8 mouse cellular contexts compared by ENCODE assay signal in genomic region chr7:128541186-128541585, GRCm38 (mm10). TPM values are rescaled to one million over a fixed set of nuclear protein-coding genes. Genes with fewer than 3 reads are reported as not detected.
A peak's percentile ranks its signal among the peaks of the same experiment; 100 is the strongest.
DNase-seq lines count a peak whose midpoint lies in the region; ATAC-seq lines count a peak whose summit lies in the region.
"Had no signal": no experiment of that assay in that cellular context is flagged by ENCODE, and none has a peak within 500 bp of the region (broad histone marks: within the 10 kb centered on the region; RNA-seq: fewer than 3 reads in every experiment).

No protein-coding gene starts in this region.

- DNase-seq in midbrain, embryonic 14.5 days: no peak
- DNase-seq in thymus, postnatal 4 days: no peak
- DNase-seq in cerebellum, adult 9-10 months: no peak

- no peaks in the 10 kb centered on the region for H3K36me3 ChIP-seq in midbrain, embryonic 13.5 days
- no peaks in the 10 kb centered on the region for H3K36me3 ChIP-seq in midbrain, embryonic 14.5 days (ENCODE audit: control insufficient read depth, insufficient read depth, low read length)
- H3K36me3 ChIP-seq in heart, embryonic 12.5 days: peaks cover 58% of the 10 kb centered on the region
- H3K36me3 ChIP-seq in kidney, embryonic 15.5 days: peaks cover 48% of the 10 kb centered on the region
- H3K36me3 ChIP-seq in stomach, embryonic 15.5 days: peaks cover 27% of the 10 kb centered on the region
- H3K36me3 ChIP-seq: neural tube, embryonic 15.5 days had no signal

- H3K4me1 ChIP-seq in midbrain, embryonic 13.5 days (replicated peaks): peaks cover 24% of the 10 kb centered on the region
- peaks cover 8% of the 10 kb centered on the region for H3K4me1 ChIP-seq in midbrain, embryonic 14.5 days (ENCODE audit: control insufficient read depth, insufficient read depth, low read length)
- peaks cover 80% of the 10 kb centered on the region for H3K4me1 ChIP-seq in heart, embryonic 12.5 days (replicated peaks)
- peaks cover 17% of the 10 kb centered on the region for H3K4me1 ChIP-seq in kidney, embryonic 15.5 days
- peaks cover 31% of the 10 kb centered on the region; the same call in 1 of the 2 replicates for H3K4me1 ChIP-seq in stomach, embryonic 15.5 days

- peak overlapping the region; percentile 4; the same call in 1 of the 2 replicates for H3K27ac ChIP-seq in midbrain, embryonic 13.5 days
- no peak overlapping the region for H3K27ac ChIP-seq in midbrain, embryonic 14.5 days (replicated peaks; ENCODE audit: low read depth, low read length)
- peak overlapping the region; percentile 62 for H3K27ac ChIP-seq in heart, embryonic 12.5 days (ENCODE audit: poor library complexity, severe bottlenecking)
- H3K27ac ChIP-seq in kidney, embryonic 15.5 days: peak overlapping the region; percentile 10; the same call in 1 of the 2 replicates
- peak overlapping the region; percentile 54 for H3K27ac ChIP-seq in stomach, embryonic 15.5 days
- H3K27ac ChIP-seq: neural tube, embryonic 15.5 days had no signal

- ATAC-seq in midbrain, embryonic 13.5 days: no peak
- no peak for ATAC-seq in midbrain, embryonic 14.5 days (ENCODE audit: low FRiP score, low TSS enrichment)
- ATAC-seq in heart, embryonic 12.5 days (ENCODE audit: insufficient number of reproducible peaks, low FRiP score): no peak
- no peak for ATAC-seq in kidney, embryonic 15.5 days (replicated peaks; ENCODE audit: low FRiP score)
- ATAC-seq in stomach, embryonic 15.5 days (ENCODE audit: insufficient read depth, low FRiP score, low read depth): no peak

- H3K9ac ChIP-seq in midbrain, embryonic 13.5 days (replicated peaks): no peak overlapping the region
- no peak overlapping the region for H3K9ac ChIP-seq in midbrain, embryonic 14.5 days (replicated peaks; ENCODE audit: low read length)
- peak overlapping the region; percentile 1; the same call in 1 of the 2 replicates for H3K9ac ChIP-seq in heart, embryonic 12.5 days
- H3K9ac ChIP-seq in kidney, embryonic 15.5 days: no peak overlapping the region
- H3K9ac ChIP-seq in stomach, embryonic 15.5 days: no peak overlapping the region
- H3K9ac ChIP-seq: neural tube, embryonic 15.5 days had no signal

- H3K4me2 ChIP-seq in midbrain, embryonic 13.5 days (replicated peaks): no peak overlapping the region
- H3K4me2 ChIP-seq in midbrain, embryonic 14.5 days (ENCODE audit: low read length): no peak overlapping the region
- no peak overlapping the region for H3K4me2 ChIP-seq in heart, embryonic 12.5 days
- H3K4me2 ChIP-seq in kidney, embryonic 15.5 days: no peak overlapping the region
- no peak overlapping the region for H3K4me2 ChIP-seq in stomach, embryonic 15.5 days
- H3K4me2 ChIP-seq: neural tube, embryonic 15.5 days had no signal

- 75% methylated on average over 9 of the region's 9 CpGs for WGBS in midbrain, embryonic 13.5 days
- WGBS in midbrain, embryonic 14.5 days: 75% methylated on average over 9 of the region's 9 CpGs
- 68% methylated on average over 9 of the region's 9 CpGs for WGBS in heart, embryonic 12.5 days
- WGBS in kidney, embryonic 15.5 days: 72% methylated on average over 9 of the region's 9 CpGs
- WGBS in stomach, embryonic 15.5 days: 69% methylated on average over 9 of the region's 9 CpGs

- H3K27me3 ChIP-seq in midbrain, embryonic 13.5 days: no peaks in the 10 kb centered on the region
- no peaks in the 10 kb centered on the region for H3K27me3 ChIP-seq in midbrain, embryonic 14.5 days (ENCODE audit: control insufficient read depth, insufficient read depth, low read length)
- H3K27me3 ChIP-seq in heart, embryonic 12.5 days (replicated peaks): no peaks in the 10 kb centered on the region
- no peaks in the 10 kb centered on the region for H3K27me3 ChIP-seq in kidney, embryonic 15.5 days
- H3K27me3 ChIP-seq in stomach, embryonic 15.5 days (replicated peaks): no peaks in the 10 kb centered on the region
- H3K27me3 ChIP-seq: neural tube, embryonic 15.5 days had no signal

- H3K4me3 ChIP-seq in midbrain, embryonic 13.5 days (replicated peaks): no peak overlapping the region
- H3K4me3 ChIP-seq in midbrain, embryonic 14.5 days (replicated peaks; ENCODE audit: low read depth, low read length): no peak overlapping the region
- no peak overlapping the region for H3K4me3 ChIP-seq in heart, embryonic 12.5 days
- no peak overlapping the region for H3K4me3 ChIP-seq in kidney, embryonic 15.5 days (replicated peaks)
- H3K4me3 ChIP-seq in stomach, embryonic 15.5 days (replicated peaks): no peak overlapping the region
- H3K4me3 ChIP-seq: neural tube, embryonic 15.5 days had no signal

- H3K9me3 ChIP-seq in midbrain, embryonic 13.5 days: no peaks in the 10 kb centered on the region
- H3K9me3 ChIP-seq in midbrain, embryonic 14.5 days (ENCODE audit: control insufficient read depth, low read length): no peaks in the 10 kb centered on the region
- no peaks in the 10 kb centered on the region for H3K9me3 ChIP-seq in heart, embryonic 12.5 days (replicated peaks)
- H3K9me3 ChIP-seq in kidney, embryonic 15.5 days (replicated peaks): no peaks in the 10 kb centered on the region
- no peaks in the 10 kb centered on the region for H3K9me3 ChIP-seq in stomach, embryonic 15.5 days
- H3K9me3 ChIP-seq: neural tube, embryonic 15.5 days had no signal

RNA-seq across cellular contexts. Expression of gene Bag3, which starts 17.8 kb away (rescaled TPM):
- polyA plus RNA-seq in midbrain, embryonic 13.5 days (2015; fragmentation: Nextera tagmentation; extraction: Ambion mirVana): 2.1 and 2.6 TPM in 2 replicates
- polyA plus RNA-seq in midbrain, embryonic 14.5 days (2014; fragmentation: Nextera tagmentation; extraction: Ambion mirVana): 1.2 and 1.7 TPM in 2 replicates
- polyA plus RNA-seq in heart, embryonic 12.5 days (2016; fragmentation: Nextera tagmentation; extraction: Ambion mirVana): 21.3 and 22.0 TPM in 2 replicates
- polyA plus RNA-seq in kidney, embryonic 15.5 days (2015; fragmentation: Nextera tagmentation; extraction: Ambion mirVana): 12.7 and 14.2 TPM in 2 replicates
- 13.4 and 14.7 TPM in 2 replicates for polyA plus RNA-seq in stomach, embryonic 15.5 days (2015; fragmentation: Nextera tagmentation; extraction: Ambion mirVana)
